Mouse (Mus musculus) myocyte (in vitro differentiated cells): ENCODE measurements around the gene Pipox.

ENCODE experiments used
- CEBPB ChIP-seq: IDR thresholded peaks from 2 replicates; pipeline ENCODE4 v1.6.1; 2011; ENCODE audit warnings: mild to moderate bottlenecking, moderate library complexity; ENCODE audit not compliant: poor library complexity, insufficient read depth, severe bottlenecking
- MAX ChIP-seq: IDR thresholded peaks from one replicate; pipeline ENCODE4 v1.6.1; 2011; ENCODE audit warnings: low read depth, mild to moderate bottlenecking, control low read depth
- MYOD1 ChIP-seq, 3 experiments: IDR thresholded peaks; one replicate each; pipeline ENCODE4 v1.6.1; 2011; ENCODE audit warnings: control low read depth in 2 of 3, low read depth in 2 of 3, mild to moderate bottlenecking in 2 of 3, moderate library complexity in 1 of 3; ENCODE audit not compliant: insufficient read length in 2 of 3, control insufficient read depth in 1 of 3
- POLR2A ChIP-seq: IDR thresholded peaks from one replicate; pipeline ENCODE4 v1.6.1; 2011; ENCODE audit warnings: low read depth, mild to moderate bottlenecking, control low read depth, moderate library complexity; ENCODE audit not compliant: insufficient read length
- POLR2AphosphoS2 ChIP-seq: IDR thresholded peaks from one replicate; pipeline ENCODE4 v1.6.1; 2011; ENCODE audit warnings: low read depth, control low read depth; ENCODE audit not compliant: insufficient read length
- SRF ChIP-seq: IDR thresholded peaks from one replicate; pipeline ENCODE4 v1.6.1; 2011; ENCODE audit warnings: low read depth; ENCODE audit not compliant: control insufficient read depth, insufficient read length
- TCF12 ChIP-seq: IDR thresholded peaks from one replicate; pipeline ENCODE4 v1.6.1; 2011; ENCODE audit warnings: mild to moderate bottlenecking, control low read depth; ENCODE audit not compliant: poor library complexity, insufficient read depth, severe bottlenecking

DNA sequence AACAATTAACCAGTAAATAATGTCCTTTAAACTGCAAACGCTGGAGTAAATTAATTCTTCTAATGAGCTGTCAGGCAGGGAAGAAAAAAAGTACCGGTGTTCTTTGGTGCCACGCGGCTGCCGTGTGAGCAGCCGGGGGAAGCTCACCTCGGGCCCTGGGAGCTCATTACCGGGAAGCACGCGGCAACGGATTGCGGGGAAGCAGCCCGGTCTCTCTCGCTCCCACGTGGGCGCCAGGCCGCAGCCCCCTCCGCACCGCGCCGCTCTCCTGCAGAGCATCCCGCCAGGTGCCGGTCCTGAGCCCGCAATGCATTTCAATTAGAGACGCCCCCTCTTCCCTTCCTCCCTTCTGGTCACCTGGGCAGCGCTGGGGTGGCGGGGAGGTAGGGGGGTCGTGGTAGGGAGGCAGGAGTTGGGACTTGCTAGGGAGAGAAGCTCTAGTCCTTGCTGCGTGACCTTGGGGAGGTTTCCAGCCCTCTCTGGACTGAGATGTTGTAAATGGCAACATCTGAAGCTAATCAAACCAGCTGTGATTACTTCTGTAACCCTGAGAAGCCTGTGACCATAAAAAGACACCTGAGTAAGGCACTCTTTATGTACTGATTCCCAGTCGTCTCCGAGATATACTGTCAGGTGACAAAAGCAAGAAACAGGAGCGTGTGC, 20.8 kb upstream of the Pipox start:
- TF ChIP-seq POLR2A = no peak
- TF ChIP-seq CEBPB = no peak
- no peak for TF ChIP-seq MAX
- no peak for TF ChIP-seq TCF12
- no peak for TF ChIP-seq SRF
- TF ChIP-seq MYOD1 (IDR thresholded peaks at IDR 0.05; ENCODE audit: control insufficient read depth in 1 of 3, insufficient read length in 2 of 3, low read depth in 2 of 3) = no peak
- no peak for TF ChIP-seq POLR2AphosphoS2
